Mouse (Mus musculus) right cerebral cortex, adult 2 months (tissue): ENCODE data around the gene Rybp.

ENCODE experiments used
- DNase-seq, 2 experiments: peaks; one replicate each; pipeline ENCODE4 v3.0.0; 2021 to 2022; ENCODE audit warnings: low spot score in 2 of 2

The Rybp gene

DNA sequence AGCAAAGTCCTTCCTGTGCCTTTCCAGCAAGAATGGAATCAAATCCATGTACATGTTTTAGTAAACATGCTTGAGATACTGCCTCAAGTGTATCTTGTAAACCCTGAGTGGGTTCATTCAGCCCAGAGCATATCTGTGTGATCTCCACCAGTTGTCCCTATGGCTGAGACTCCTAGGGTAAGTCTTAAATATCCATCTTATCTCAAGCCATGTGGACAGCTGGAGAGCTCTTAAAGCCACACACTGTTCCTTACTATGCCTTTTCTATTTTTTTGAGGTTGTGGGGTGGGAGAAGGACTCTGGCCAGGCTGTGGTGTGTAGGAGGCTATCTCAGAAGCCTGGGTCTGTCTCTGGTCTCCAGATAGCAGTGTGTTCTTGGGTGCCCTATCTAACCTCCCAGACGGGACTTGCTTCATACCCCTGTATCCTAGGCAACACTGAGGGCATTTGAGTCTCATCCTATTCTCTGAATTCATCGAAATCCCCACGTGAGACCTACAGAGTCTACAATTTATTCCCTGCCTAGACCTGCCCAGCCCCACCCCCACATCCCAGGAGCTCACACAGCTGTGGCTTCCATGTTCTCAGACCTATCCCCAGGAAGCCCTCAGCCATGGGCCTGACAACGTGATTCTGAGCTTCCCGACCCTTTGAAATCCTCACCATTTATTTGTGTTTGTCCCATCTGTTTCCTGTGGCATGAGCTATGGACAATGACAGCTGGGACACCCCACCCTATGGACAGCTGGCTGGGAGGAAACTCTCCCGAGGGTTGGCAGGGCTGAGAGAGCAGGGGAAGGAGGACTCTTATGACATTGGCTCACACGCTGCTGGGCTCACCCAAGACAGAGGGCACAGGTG lies 98.2 kb downstream of the Rybp start:
- DNase-seq, result no peak

- DNase-seq, result no peak
Measured at GRCm38 (mm10) chr6:100187821-100188220, 99.5 kb downstream of the Rybp start.

- DNase-seq, result no peak
Measured at GRCm38 (mm10) chr6:100186789-100187188, 100.5 kb downstream of the Rybp start.

- DNase-seq, result no peak
Measured at GRCm38 (mm10) chr6:100185524-100185923, 101.8 kb downstream of the Rybp start.

DNA sequence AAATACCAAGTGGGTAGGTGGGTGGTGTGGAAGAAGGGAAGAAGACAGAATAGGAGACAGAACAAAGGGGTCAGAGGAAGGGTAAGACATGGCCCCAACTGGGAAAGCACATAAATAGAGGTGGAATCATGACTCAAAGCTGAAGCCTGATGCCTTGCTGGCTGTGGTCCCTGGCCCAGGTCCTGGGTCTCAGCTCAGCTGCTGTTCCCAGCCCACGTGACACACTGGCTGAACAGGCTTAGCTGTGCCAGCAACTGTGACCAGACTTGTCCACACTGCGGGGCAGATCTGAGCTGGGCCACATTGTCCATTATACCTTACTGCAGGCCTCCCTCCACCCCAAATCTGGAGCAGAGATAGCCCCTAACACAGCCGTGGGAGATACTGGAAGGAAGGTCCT lies 103.9 kb downstream of the Rybp start:
- no peak for DNase-seq

DNA sequence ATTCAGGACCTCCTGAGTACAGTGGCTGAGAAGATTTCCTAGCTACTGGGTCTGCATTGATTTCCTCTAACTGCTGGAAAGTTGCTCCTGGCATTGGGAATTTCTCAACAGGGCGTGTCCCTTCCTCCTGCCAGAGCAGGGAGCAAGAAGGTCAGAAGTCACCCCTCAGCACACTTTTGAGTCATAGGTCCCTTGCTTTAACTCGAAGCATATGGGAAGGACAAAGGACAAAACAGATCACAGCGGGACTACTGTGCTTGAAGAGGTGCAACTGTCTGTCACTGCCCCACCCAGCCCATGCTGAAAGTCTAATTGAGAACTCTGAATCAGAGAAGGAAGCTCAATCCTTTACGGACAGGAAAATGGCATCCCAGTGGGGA lies 106.4 kb downstream of the Rybp start:
- DNase-seq, result no peak

GRCm38 (mm10) chr6:100180213-100180882 lies 106.9 kb downstream of the Rybp start:
- no peak for DNase-seq

GRCm38 (mm10) chr6:100178830-100179229 lies 108.5 kb downstream of the Rybp start:
- DNase-seq, result no peak
